Mouse (Mus musculus) olfactory bulb, adult 2 months (tissue): ENCODE results near the gene Gzmg. TPM values are rescaled to one million over a fixed set of nuclear protein-coding genes. Genes with fewer than 3 reads are reported as not detected.
A peak's percentile ranks its signal among the peaks of the same experiment; 100 is the strongest.
"Not testable (repeated sequence)": the region's sequence is repeated elsewhere in the genome, so short reads cannot be mapped to it uniquely, and the experiment has no call there.

Experiments used
- H3K27ac ChIP-seq: fragments of 200-500 bp; 2 replicates; pipeline ENCODE4 v1.5.1; 2012; ENCODE audit warnings: low read depth, low read length; ENCODE audit not compliant: insufficient read depth
- H3K4me1 ChIP-seq: fragments of 200-500 bp; 2 replicates; pipeline ENCODE4 v1.6.1; 2012; ENCODE audit warnings: low read length; ENCODE audit not compliant: control insufficient read depth, insufficient read depth
- H3K4me3 ChIP-seq: fragments of 200-500 bp; 2 replicates; pipeline ENCODE4 v1.5.1; 2012; ENCODE audit warnings: mild to moderate bottlenecking, low read depth, low read length, moderate library complexity; ENCODE audit not compliant: insufficient read depth
- CTCF ChIP-seq: fragments of 200-500 bp; IDR thresholded peaks from 2 replicates; pipeline ENCODE4 v1.5.1; 2012; ENCODE audit warnings: low read depth, mild to moderate bottlenecking, low read length, moderate library complexity; ENCODE audit not compliant: insufficient read depth
- POLR2A ChIP-seq: fragments of 200-500 bp; IDR thresholded peaks from 2 replicates; pipeline ENCODE4 v1.6.1; 2012; ENCODE audit warnings: mild to moderate bottlenecking, low read depth, low read length, moderate library complexity; ENCODE audit not compliant: insufficient read depth
- WGBS: fragments of 180-500 bp; shearing (Covaris S2); methylation state at CpG from one replicate; pipeline ENCODE4 v1.1.7; 2018; 5-methylcytosine and 5-hydroxymethylcytosine counted together
- polyA plus RNA-seq: library from polyadenylated mRNA; stranded (reverse); fragments of >200 nt; gene quantifications from 2 replicates; pipeline ENCODE4 v1.2.4, GENCODE M21; 2012; ENCODE audit warnings: low replicate concordance; ENCODE audit not compliant: missing spikeins, insufficient read depth, insufficient read length

Gzmg gene
- not detected in 2 replicates for polyA plus RNA-seq

GRCm38 (mm10) chr14:56159479-56159878 lies at the start of gene Gzmg:
Gzmg (minus strand) TSS chr14:56159579.
- not testable (repeated sequence) for H3K4me1 ChIP-seq, H3K27ac ChIP-seq, H3K4me3 ChIP-seq
- WGBS, result 90% methylated on average over 2 of the region's 2 CpGs

DNA sequence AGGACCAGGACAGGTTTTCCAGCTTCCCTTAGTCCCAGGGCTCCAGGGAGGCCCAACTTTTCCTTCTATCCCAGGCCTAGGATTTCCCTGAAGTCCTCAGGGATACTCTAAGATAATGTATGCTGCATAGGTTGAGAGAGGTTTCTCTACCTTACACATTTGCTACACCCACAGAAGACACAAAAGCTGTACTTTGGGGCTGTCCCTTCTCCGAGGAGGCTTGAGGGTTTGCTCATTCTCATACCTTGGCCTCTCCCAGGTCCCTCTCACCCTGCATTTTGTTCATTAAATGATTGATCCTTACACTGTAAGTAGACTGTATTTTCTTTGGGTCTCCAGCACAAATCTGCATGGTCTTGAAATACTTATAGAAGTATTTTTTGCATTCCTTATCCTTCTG lies 46.2 kb upstream of the Gzmg start:
- TF ChIP-seq CTCF (no peak), POLR2A (no peak)
- no peak overlapping the region for H3K27ac ChIP-seq
- WGBS, result 91% methylated on average over 1 of the region's 1 CpGs
- H3K4me3 ChIP-seq, result no peak overlapping the region
- no peaks in the 10 kb centered on the region for H3K4me1 ChIP-seq

DNA sequence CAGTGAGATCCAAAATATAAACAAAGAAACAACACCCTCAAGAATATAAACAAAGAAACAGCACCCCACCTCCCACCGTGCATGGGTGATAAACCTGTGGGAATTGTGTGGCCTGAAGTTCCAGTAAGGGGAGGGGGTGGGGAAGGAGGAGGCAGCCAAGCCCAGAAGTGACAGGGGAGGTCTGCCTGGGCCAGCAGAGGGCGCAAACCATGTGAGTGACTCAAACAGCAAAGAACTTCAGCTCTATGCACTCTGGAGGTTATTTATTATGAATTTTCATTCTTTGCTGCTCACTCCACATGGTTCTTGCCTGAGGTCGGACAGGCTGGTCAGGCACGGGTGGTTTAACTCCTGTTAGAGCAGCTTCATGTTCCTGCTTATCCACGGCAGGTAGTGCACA lies 45.6 kb upstream of the Gzmg start:
- not testable (repeated sequence) for H3K4me3 ChIP-seq, H3K27ac ChIP-seq, H3K4me1 ChIP-seq
- WGBS, result 50% methylated on average over 5 of the region's 5 CpGs

DNA sequence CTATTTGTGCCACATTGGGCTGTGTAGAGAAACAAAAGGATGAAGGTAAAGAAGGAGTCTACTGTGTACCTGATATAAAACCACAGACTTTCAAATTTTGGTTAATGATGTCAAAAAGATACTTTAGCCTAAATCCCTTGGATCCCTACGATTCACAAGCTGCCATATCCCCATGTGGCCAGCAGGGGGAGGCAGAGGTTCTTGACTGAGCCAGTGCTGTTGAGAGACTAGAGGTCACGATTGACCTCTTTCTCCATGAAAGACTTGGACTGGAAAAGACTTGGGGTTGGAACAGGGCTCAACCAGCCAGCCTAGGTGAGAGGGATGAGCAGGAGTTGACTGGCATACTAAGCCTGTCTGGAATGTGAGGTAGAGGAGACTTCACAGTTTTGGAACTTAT lies 44.6 kb upstream of the Gzmg start:
- WGBS, result 8% methylated on average over 2 of the region's 2 CpGs
- no peak for TF ChIP-seq POLR2A
- peak; percentile 47; the same call in 1 of the 2 replicates for TF ChIP-seq CTCF
- Histone ChIP-seq H3K4me3 (no peak overlapping the region), H3K4me1 (no peaks in the 10 kb centered on the region), H3K27ac (no peak overlapping the region)

DNA sequence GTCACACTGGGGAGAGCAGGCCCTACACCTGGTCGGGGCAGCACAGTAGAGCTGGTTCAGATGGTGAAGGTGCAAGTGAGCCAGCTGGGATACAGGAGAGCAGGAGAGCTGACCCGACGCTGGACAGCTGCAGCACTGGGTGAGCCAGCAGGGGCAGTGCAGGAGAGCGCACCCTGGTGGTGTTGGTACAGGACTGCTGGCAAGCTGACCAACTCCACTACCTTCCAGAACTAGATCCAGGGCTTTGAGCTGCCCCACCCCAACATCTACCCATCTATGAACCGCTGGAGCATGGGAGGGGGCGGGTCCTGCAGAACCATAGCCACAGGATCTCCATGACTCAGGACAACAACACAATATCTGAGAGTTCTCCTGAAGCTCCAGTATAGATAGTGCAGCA lies 27.6 kb upstream of the Gzmg start:
- no peak overlapping the region for H3K4me3 ChIP-seq
- no peak overlapping the region for H3K27ac ChIP-seq
- H3K4me1 ChIP-seq, result no peaks in the 10 kb centered on the region
- 57% methylated on average over 6 of the region's 6 CpGs for WGBS
- TF ChIP-seq CTCF (no peak), POLR2A (no peak)

DNA sequence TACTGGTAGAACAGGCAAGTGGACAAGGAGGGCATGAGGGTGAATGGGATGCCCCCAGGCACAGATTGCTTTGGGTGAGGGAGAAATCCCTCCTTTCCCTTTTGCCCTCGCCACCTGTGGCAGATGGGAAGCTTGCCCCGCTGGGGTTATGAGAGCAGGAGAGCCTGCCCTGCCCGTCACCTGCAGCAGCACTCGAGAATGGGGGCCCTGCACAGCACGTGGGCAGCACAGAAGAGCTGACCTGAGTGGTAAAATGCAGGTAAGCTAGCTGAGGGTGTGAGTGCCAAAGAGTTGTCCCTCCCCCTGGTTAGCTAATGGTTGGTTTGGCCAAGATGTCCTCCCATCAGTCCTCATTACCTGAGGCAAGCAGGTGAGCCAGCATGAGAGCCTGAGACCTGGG lies 27.1 kb upstream of the Gzmg start:
- no peak for TF ChIP-seq POLR2A
- no peak for TF ChIP-seq CTCF
- H3K4me1 ChIP-seq, result no peaks in the 10 kb centered on the region
- H3K4me3 ChIP-seq, result no peak overlapping the region
- no peak overlapping the region for H3K27ac ChIP-seq
- WGBS, result 79% methylated on average over 5 of the region's 5 CpGs

DNA sequence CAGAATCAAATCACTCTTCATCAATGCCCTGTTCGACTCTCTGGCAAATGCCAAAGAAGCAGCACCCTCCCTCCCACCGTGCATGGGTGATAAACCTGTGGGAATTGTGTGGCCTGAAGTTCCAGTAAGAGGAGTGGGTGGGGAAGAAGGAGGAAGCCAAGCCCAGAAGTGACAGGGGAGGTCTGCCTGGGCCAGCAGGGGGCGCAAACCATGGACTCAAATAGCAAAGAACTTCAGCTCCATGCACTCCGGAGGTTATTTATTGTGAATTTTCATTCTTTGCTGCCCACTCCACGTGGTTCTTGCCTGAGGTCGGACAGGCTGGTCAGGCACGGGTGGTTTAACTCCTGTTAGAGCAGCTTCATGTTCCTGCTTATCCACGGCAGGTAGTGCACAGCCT lies 18.3 kb upstream of the Gzmg start:
- H3K4me1 ChIP-seq, H3K27ac ChIP-seq, H3K4me3 ChIP-seq: not testable (repeated sequence)
- peak; percentile 38; the same call in 1 of the 2 replicates for TF ChIP-seq CTCF
- 23% methylated on average over 8 of the region's 8 CpGs for WGBS

- no peak within 1 kb of the TSS for H3K27ac ChIP-seq
- H3K4me3 ChIP-seq, result no peak within 1 kb of the TSS
- TF ChIP-seq POLR2A, result no peak
- no peak for TF ChIP-seq CTCF
- WGBS, result 88% methylated on average over 5 of the region's 5 CpGs
- no peaks in the 10 kb centered on the region; the same call in 1 of the 2 replicates for H3K4me1 ChIP-seq
These were observed 15.1 kb upstream of the Gzmg start, which contains the start of gene Gzmn for GRCm38 (mm10) chr14:56174499-56174898. Gzmn (minus strand) TSS chr14:56174599.

- 90% methylated on average over 6 of the region's 6 CpGs for WGBS
- H3K4me3 ChIP-seq, result no peak overlapping the region
- no peaks in the 10 kb centered on the region; the same call in 1 of the 2 replicates for H3K4me1 ChIP-seq
- H3K27ac ChIP-seq, result no peak overlapping the region
- TF ChIP-seq CTCF (no peak), POLR2A (no peak)
These were observed 14.0 kb upstream of the Gzmg start for GRCm38 (mm10) chr14:56173396-56173795.

GRCm38 (mm10) chr14:56172744-56173143 lies 13.4 kb upstream of the Gzmg start:
- 94% methylated on average over 5 of the region's 5 CpGs for WGBS

More at GRCm38 (mm10) chr14:56172744-56173143, 13.4 kb upstream of the Gzmg start:
- Histone ChIP-seq H3K4me3 (no peak overlapping the region), H3K4me1 (no peaks in the 10 kb centered on the region; the same call in 1 of the 2 replicates), H3K27ac (no peak overlapping the region)
- TF ChIP-seq CTCF, result no peak
- TF ChIP-seq POLR2A, result no peak
